ENCODE assay signal across 15 mouse cellular contexts in genomic region chr13:102656153-102656690, GRCm38 (mm10). TPM values are rescaled to one million over a fixed set of nuclear protein-coding genes. Genes with fewer than 3 reads are reported as not detected.
DNase-seq lines count a peak whose midpoint lies in the region; ATAC-seq and TF ChIP-seq lines count a peak whose summit lies in the region.
"Had no signal": no experiment of that assay in that cellular context is flagged by ENCODE, and none has a peak within 500 bp of the region (broad histone marks: within the 10 kb centered on the region; RNA-seq: fewer than 3 reads in every experiment).

No protein-coding gene starts in this region.

- no peak for TF ChIP-seq CTCF in lung, postnatal 0 days (IDR thresholded peaks at IDR 0.05)

- H3K36me3 ChIP-seq in kidney, embryonic 15.5 days: no peaks in the 10 kb centered on the region
- no peaks in the 10 kb centered on the region for H3K36me3 ChIP-seq in lung, postnatal 0 days (ENCODE audit: insufficient read depth, low read length)
- H3K36me3 ChIP-seq: limb, embryonic 12.5 days; lung, embryonic 15.5 days; neural tube, embryonic 12.5 days had no signal

- peak; percentile 46 for DNase-seq in kidney, adult 18-20 months
- peak; percentile 41 for DNase-seq in lung, postnatal 25 days (ENCODE audit: low spot score)
- no peak for DNase-seq in lung, postnatal 0 days (ENCODE audit: low spot score)
- peak; percentile 54 to 69 for DNase-seq in kidney, postnatal 25 days
- DNase-seq in frontal cortex, postnatal 25 days (ENCODE audit: low spot score in 2 of 2): no peak
- DNase-seq: cerebellum, adult 2 months; gastrocnemius, postnatal 10 days had no signal

- no peak overlapping the region for H3K4me3 ChIP-seq in kidney, embryonic 15.5 days (replicated peaks)
- no peak overlapping the region for H3K4me3 ChIP-seq in lung, postnatal 0 days (ENCODE audit: low read depth, low read length)
- H3K4me3 ChIP-seq: limb, embryonic 12.5 days; lung, embryonic 15.5 days; neural tube, embryonic 12.5 days had no signal

- peaks cover 3% of the 10 kb centered on the region; the same call in 1 of the 2 replicates for H3K4me1 ChIP-seq in kidney, embryonic 15.5 days
- H3K4me1 ChIP-seq in lung, postnatal 0 days (ENCODE audit: insufficient read depth, low read depth, low read length): no peaks in the 10 kb centered on the region
- H3K4me1 ChIP-seq: limb, embryonic 12.5 days; neural tube, embryonic 12.5 days had no signal

- no peak for TF ChIP-seq EP300 in lung, postnatal 0 days (IDR thresholded peaks at IDR 0.05)

- 75% methylated on average over 11 of the region's 11 CpGs for WGBS in kidney, embryonic 15.5 days
- 68% methylated on average over 11 of the region's 11 CpGs for WGBS in lung, postnatal 0 days

- no peaks in the 10 kb centered on the region for H3K9me3 ChIP-seq in kidney, embryonic 15.5 days (replicated peaks)
- H3K9me3 ChIP-seq in lung, postnatal 0 days (ENCODE audit: low read length): no peaks in the 10 kb centered on the region
- H3K9me3 ChIP-seq: limb, embryonic 12.5 days; lung, embryonic 15.5 days; neural tube, embryonic 12.5 days had no signal

- no peak for ATAC-seq in kidney, embryonic 15.5 days (replicated peaks; ENCODE audit: low FRiP score)
- ATAC-seq in lung, postnatal 0 days: no peak
- ATAC-seq in megakaryocyte-erythroid progenitor cell, adult 5-6 weeks (replicated peaks; ENCODE audit: low FRiP score, low TSS enrichment, poor library complexity, severe bottlenecking): peak; percentile 72
- ATAC-seq: forebrain, embryonic 14.5 days; Patski had no signal

- H3K27me3 ChIP-seq in kidney, embryonic 15.5 days: no peaks in the 10 kb centered on the region
- no peaks in the 10 kb centered on the region for H3K27me3 ChIP-seq in lung, postnatal 0 days (replicated peaks; ENCODE audit: insufficient read depth, low read length)
- H3K27me3 ChIP-seq: CH12.LX; lung, embryonic 15.5 days; neural tube, embryonic 12.5 days; Patski had no signal

- H3K9ac ChIP-seq in kidney, embryonic 15.5 days: no peak overlapping the region
- no peak overlapping the region for H3K9ac ChIP-seq in lung, postnatal 0 days (replicated peaks; ENCODE audit: low read depth)
- H3K9ac ChIP-seq: limb, embryonic 12.5 days; lung, embryonic 15.5 days; neural tube, embryonic 12.5 days had no signal

- no peak overlapping the region for H3K4me2 ChIP-seq in kidney, embryonic 15.5 days
- H3K4me2 ChIP-seq in lung, postnatal 0 days (replicated peaks; ENCODE audit: low read depth, low read length): no peak overlapping the region
- H3K4me2 ChIP-seq: limb, embryonic 12.5 days; lung, embryonic 15.5 days; neural tube, embryonic 12.5 days had no signal

- H3K27ac ChIP-seq in kidney, embryonic 15.5 days: no peak overlapping the region
- no peak overlapping the region for H3K27ac ChIP-seq in lung, postnatal 0 days (ENCODE audit: low read length)
- H3K27ac ChIP-seq: limb, embryonic 12.5 days; lung, embryonic 15.5 days; neural tube, embryonic 12.5 days had no signal

RNA-seq across cellular contexts. Expression of gene Cd180, which starts 37.1 kb away (rescaled TPM):
- 0.40 and 0.76 TPM in 2 replicates for polyA plus RNA-seq in kidney, embryonic 15.5 days (2015; fragmentation: Nextera tagmentation; extraction: Ambion mirVana)
- polyA plus RNA-seq in lung, postnatal 0 days (2015; fragmentation: Nextera tagmentation; extraction: Ambion mirVana): 0.67 and 0.96 TPM in 2 replicates
- total RNA-seq in megakaryocyte-erythroid progenitor cell, adult 5-6 weeks (2014; fragmentation: Nextera tagmentation): 2.5 and 9.3 TPM in 2 replicates
- total RNA-seq in megakaryocyte-erythroid progenitor cell, adult 5-6 weeks (2017): 7.0 and 9.9 TPM in 2 replicates
- polyA plus RNA-seq: Patski had no signal

Comparison
In these comparisons a context has a peak if more than half of its experiments do, and no peak if none do; other contexts are left out.
1. DNase-seq: peak in kidney, adult 18-20 months (single experiment), lung, postnatal 25 days (single experiment) and kidney, postnatal 25 days (2 of 2); none in lung, postnatal 0 days (single experiment) and frontal cortex, postnatal 25 days (0 of 2).